Mouse (Mus musculus) kidney, embryonic 16.5 days (tissue): ENCODE measurements around the gene Slc24a3. TPM values are rescaled to one million over a fixed set of nuclear protein-coding genes. Genes with fewer than 3 reads are reported as not detected.

Experiments
- ATAC-seq: fragments of 200-750 bp; cut with Nextera tagmentation; 2 replicates; pipeline ENCODE4 v1.8.0; 2017; ENCODE audit warnings: moderate TSS enrichment; ENCODE audit not compliant: low FRiP score, low TSS enrichment
- H3K27ac ChIP-seq: fragments of 300-500 bp; sonication (generic); 2 replicates; pipeline ENCODE4 v1.5.1; 2014; ENCODE audit warnings: low read length
- H3K27me3 ChIP-seq: fragments of 300-500 bp; sonication (generic); 2 replicates; pipeline ENCODE4 v1.6.1; 2014; ENCODE audit warnings: low read length, control low read depth, mixed read lengths; ENCODE audit not compliant: insufficient read depth
- H3K36me3 ChIP-seq: fragments of 300-500 bp; sonication (generic); 2 replicates; pipeline ENCODE4 v1.6.1; 2014; ENCODE audit warnings: low read length, control low read depth, mixed read lengths; ENCODE audit not compliant: insufficient read depth
- H3K4me1 ChIP-seq: fragments of 300-500 bp; sonication (generic); 2 replicates; pipeline ENCODE4 v1.6.1; 2014; ENCODE audit warnings: low read length, control low read depth, mixed read lengths; ENCODE audit not compliant: insufficient read depth
- H3K4me2 ChIP-seq: fragments of 300-500 bp; sonication (generic); replicated peaks from 2 replicates; pipeline ENCODE4 v1.6.1; 2014; ENCODE audit warnings: low read depth, low read length
- H3K4me3 ChIP-seq: fragments of 300-500 bp; sonication (generic); 2 replicates; pipeline ENCODE4 v1.5.1; 2014; ENCODE audit warnings: mild to moderate bottlenecking, low read length
- H3K9ac ChIP-seq: fragments of 300-500 bp; sonication (generic); replicated peaks from 2 replicates; pipeline ENCODE4 v1.6.1; 2014; ENCODE audit warnings: low read length
- H3K9me3 ChIP-seq: fragments of 300-500 bp; sonication (generic); 2 replicates; pipeline ENCODE4 v1.6.1; 2016; ENCODE audit warnings: low read length, control low read depth
- WGBS: fragments of 180-500 bp; shearing (Covaris S2); extraction: QIAGEN DNeasy Blood & Tissue Kit; methylation state at CpG from one replicate; pipeline ENCODE4 v1.1.7; 2014; 5-methylcytosine and 5-hydroxymethylcytosine counted together
- polyA plus RNA-seq: library from polyadenylated mRNA; unstranded; fragments of >200 nt; fragmentation: Nextera tagmentation; extraction: Ambion mirVana; gene quantifications from 2 replicates; pipeline ENCODE4 v1.2.1, GENCODE M21; 2015

The Slc24a3 gene
- polyA plus RNA-seq, 1 experiment from 2014 or later: 1.0 TPM

DNA sequence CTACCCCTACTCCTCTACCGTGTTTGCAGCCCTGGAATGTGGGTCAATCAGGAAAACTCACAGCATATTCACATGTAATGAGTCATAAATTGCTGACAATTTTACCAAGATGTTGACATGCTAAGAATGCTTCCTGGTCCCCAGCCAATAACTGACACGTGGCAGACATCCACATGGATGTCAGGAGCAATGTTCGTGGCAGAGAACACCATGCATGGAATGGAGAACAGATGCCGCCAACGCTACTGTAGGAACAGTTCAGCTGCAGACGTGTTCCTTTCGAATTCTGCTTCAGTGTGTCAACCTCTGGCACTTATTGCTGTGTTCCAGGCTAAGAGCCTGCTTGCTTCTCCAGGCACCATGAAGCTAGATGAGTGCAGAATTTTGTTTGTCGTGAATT, 162.2 kb downstream of the Slc24a3 start:
- WGBS: 74% methylated on average over 8 of the region's 8 CpGs
- Histone ChIP-seq H3K4me2 (no peak overlapping the region), H3K27ac (no peak overlapping the region), H3K27me3 (no peaks in the 10 kb centered on the region), H3K9me3 (no peaks in the 10 kb centered on the region), H3K4me3 (no peak overlapping the region), H3K9ac (no peak overlapping the region), H3K36me3 (no peaks in the 10 kb centered on the region), H3K4me1 (peaks cover 4% of the 10 kb centered on the region)
- no peak for ATAC-seq

GRCm38 (mm10) chr2:145331525-145331924, 164.0 kb downstream of the Slc24a3 start:
- no peaks in the 10 kb centered on the region for H3K36me3 ChIP-seq

GRCm38 (mm10) chr2:145333466-145333865, 165.9 kb downstream of the Slc24a3 start:
- H3K9ac ChIP-seq: no peak overlapping the region
- H3K36me3 ChIP-seq: no peaks in the 10 kb centered on the region
- H3K4me1 ChIP-seq: no peaks in the 10 kb centered on the region
- no peak overlapping the region for H3K4me3 ChIP-seq
- H3K4me2 ChIP-seq: no peak overlapping the region
- H3K9me3 ChIP-seq: no peaks in the 10 kb centered on the region
- no peak for ATAC-seq
- H3K27ac ChIP-seq: no peak overlapping the region
- H3K27me3 ChIP-seq: no peaks in the 10 kb centered on the region

More at GRCm38 (mm10) chr2:145331525-145331924, 164.0 kb downstream of the Slc24a3 start:
- 94% methylated on average over 1 of the region's 1 CpGs for WGBS
- Histone ChIP-seq H3K4me2 (no peak overlapping the region), H3K27ac (no peak overlapping the region), H3K4me1 (no peaks in the 10 kb centered on the region; the same call in 1 of the 2 replicates), H3K9ac (no peak overlapping the region), H3K27me3 (no peaks in the 10 kb centered on the region), H3K9me3 (no peaks in the 10 kb centered on the region), H3K4me3 (no peak overlapping the region)
- ATAC-seq: no peak

DNA sequence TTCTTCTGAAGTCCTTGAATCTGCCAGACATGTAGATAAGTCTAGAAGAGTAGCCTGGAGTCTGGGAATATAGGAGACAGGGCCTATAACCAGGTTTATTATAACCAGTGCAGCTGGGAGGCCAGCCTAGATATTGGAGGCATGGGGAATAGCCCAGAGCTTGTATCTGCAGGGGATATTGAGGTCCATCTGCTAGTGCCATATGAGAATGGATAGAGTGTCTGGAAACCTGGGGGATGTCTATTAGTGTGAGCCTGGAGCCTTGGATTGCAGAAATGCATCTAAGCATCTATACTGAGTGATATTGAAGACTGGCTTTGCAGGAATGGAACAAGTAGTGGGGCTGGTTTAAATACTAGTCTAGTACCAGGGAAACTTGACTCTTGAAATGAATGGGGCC, 168.9 kb downstream of the Slc24a3 start:
- no peak for ATAC-seq
- no peaks in the 10 kb centered on the region for H3K36me3 ChIP-seq
- no peaks in the 10 kb centered on the region for H3K9me3 ChIP-seq
- H3K9ac ChIP-seq: no peak overlapping the region
- H3K4me2 ChIP-seq: no peak overlapping the region
- no peaks in the 10 kb centered on the region for H3K4me1 ChIP-seq
- no peaks in the 10 kb centered on the region for H3K27me3 ChIP-seq
- no peak overlapping the region for H3K27ac ChIP-seq
- H3K4me3 ChIP-seq: no peak overlapping the region

- H3K4me2 ChIP-seq: no peak overlapping the region
- no peak overlapping the region for H3K27ac ChIP-seq
- WGBS: 81% methylated on average over 2 of the region's 2 CpGs
Observed at GRCm38 (mm10) chr2:145340816-145341215, 173.3 kb downstream of the Slc24a3 start.

DNA sequence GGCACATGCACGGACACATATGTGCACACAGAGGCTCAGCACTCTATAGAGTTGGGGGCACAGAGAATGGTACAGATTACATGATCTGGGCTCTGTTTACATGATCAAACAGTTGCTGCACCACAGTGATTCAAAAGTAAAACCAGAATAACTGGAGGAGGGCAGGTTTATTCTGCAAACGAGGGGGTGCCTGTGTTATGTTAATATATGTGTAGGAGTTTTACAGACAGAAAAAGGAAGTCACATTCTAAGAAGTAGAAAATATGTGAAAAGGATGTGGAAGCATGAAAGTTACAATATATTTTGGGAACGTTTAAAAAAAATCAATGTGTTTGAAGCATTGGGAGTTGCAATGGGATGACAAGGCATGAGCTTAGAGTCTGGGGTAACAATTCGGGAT, 175.4 kb downstream of the Slc24a3 start:
- no peak overlapping the region for H3K4me3 ChIP-seq
- no peaks in the 10 kb centered on the region for H3K9me3 ChIP-seq
- H3K4me2 ChIP-seq: no peak overlapping the region
- no peak for ATAC-seq
- H3K36me3 ChIP-seq: no peaks in the 10 kb centered on the region
- no peaks in the 10 kb centered on the region for H3K27me3 ChIP-seq
- H3K9ac ChIP-seq: no peak overlapping the region
- H3K27ac ChIP-seq: no peak overlapping the region
- 78% methylated on average over 4 of the region's 4 CpGs for WGBS
- H3K4me1 ChIP-seq: no peaks in the 10 kb centered on the region

More at GRCm38 (mm10) chr2:145340816-145341215, 173.3 kb downstream of the Slc24a3 start:
- Histone ChIP-seq H3K9me3 (no peaks in the 10 kb centered on the region), H3K9ac (no peak overlapping the region), H3K4me1 (no peaks in the 10 kb centered on the region), H3K36me3 (no peaks in the 10 kb centered on the region), H3K27me3 (no peaks in the 10 kb centered on the region), H3K4me3 (no peak overlapping the region)
- ATAC-seq: no peak

GRCm38 (mm10) chr2:145344521-145344920, 177.0 kb downstream of the Slc24a3 start:
- Histone ChIP-seq H3K4me2 (no peak overlapping the region), H3K9ac (no peak overlapping the region), H3K36me3 (no peaks in the 10 kb centered on the region), H3K4me3 (no peak overlapping the region), H3K27ac (no peak overlapping the region), H3K9me3 (no peaks in the 10 kb centered on the region), H3K4me1 (no peaks in the 10 kb centered on the region), H3K27me3 (no peaks in the 10 kb centered on the region)
- ATAC-seq: no peak
- WGBS: 46% methylated on average over 1 of the region's 1 CpGs

- Histone ChIP-seq H3K4me1 (no peaks in the 10 kb centered on the region), H3K27ac (no peak overlapping the region), H3K36me3 (no peaks in the 10 kb centered on the region), H3K9ac (no peak overlapping the region), H3K4me3 (no peak overlapping the region), H3K9me3 (no peaks in the 10 kb centered on the region), H3K27me3 (no peaks in the 10 kb centered on the region), H3K4me2 (no peak overlapping the region)
- no peak for ATAC-seq
- 74% methylated on average over 1 of the region's 1 CpGs for WGBS
Observed at GRCm38 (mm10) chr2:145353801-145354200, 186.2 kb downstream of the Slc24a3 start.

DNA sequence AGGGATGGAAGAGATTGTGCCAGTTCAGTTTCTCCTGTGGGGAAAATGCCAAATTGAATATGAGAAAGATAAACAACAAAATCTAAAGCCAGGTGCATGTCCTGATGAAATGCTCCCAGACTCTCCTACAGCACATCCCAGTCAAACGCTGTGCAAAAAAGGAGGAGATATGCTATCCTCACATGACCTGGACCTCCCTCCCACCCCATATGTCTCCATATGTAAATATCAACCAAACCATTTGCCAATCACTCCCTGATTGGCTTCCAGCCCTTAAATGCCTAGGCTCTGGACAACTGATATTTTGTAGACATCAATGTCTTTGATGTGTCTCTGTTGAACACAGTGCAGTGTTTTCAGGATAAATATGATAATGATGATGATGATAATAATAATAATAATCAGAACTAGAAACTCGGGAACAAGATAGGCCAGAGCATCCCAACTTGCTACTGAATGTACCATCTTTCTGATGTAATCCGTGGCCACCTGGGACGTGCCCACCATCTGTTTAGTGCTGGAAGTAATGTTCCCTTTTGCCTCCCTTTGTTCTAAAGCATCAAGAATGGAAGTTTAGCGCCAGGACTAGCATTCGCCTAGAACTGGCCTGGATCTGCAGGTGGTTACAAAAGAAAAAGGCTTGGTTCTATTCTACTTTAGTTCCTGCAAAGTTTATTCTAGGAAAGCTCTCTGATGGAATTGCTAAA, 190.8 kb downstream of the Slc24a3 start:
- no peak overlapping the region for H3K9ac ChIP-seq
- no peak overlapping the region for H3K4me3 ChIP-seq
- H3K36me3 ChIP-seq: no peaks in the 10 kb centered on the region
- H3K27ac ChIP-seq: no peak overlapping the region
- H3K4me1 ChIP-seq: no peaks in the 10 kb centered on the region
- no peak for ATAC-seq
- no peaks in the 10 kb centered on the region for H3K9me3 ChIP-seq
- H3K4me2 ChIP-seq: no peak overlapping the region
- H3K27me3 ChIP-seq: no peaks in the 10 kb centered on the region
- 81% methylated on average over 6 of the region's 6 CpGs for WGBS

DNA sequence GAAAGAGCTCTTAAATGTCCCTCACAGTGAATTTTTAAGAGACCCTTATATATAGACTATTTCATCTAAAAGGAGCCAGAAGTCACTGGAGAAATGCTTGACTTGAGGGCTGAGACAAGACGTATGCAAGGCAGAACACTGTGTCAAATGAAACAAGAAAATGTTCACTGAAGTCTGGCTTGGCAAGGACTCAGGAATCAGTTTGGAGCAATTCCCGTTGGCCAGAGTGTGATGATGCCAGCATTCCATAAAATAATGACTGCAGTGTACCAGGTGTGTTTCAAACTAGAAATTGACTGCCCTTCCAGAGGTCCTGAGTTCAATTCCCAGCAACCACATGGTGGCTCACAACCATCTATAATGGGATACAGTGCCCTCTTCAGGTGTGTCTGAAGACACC, 196.1 kb downstream of the Slc24a3 start:
- no peaks in the 10 kb centered on the region for H3K9me3 ChIP-seq
- H3K27me3 ChIP-seq: no peaks in the 10 kb centered on the region
- 54% methylated on average over 2 of the region's 2 CpGs for WGBS
- no peak overlapping the region for H3K9ac ChIP-seq
- ATAC-seq: no peak
- no peak overlapping the region for H3K27ac ChIP-seq
- H3K4me1 ChIP-seq: no peaks in the 10 kb centered on the region
- no peak overlapping the region for H3K4me2 ChIP-seq
- H3K4me3 ChIP-seq: no peak overlapping the region
- H3K36me3 ChIP-seq: no peaks in the 10 kb centered on the region
